Mouse (Mus musculus) megakaryocyte, adult 5-6 weeks (primary cell): ENCODE data around the gene Golga2. TPM values are rescaled to one million over a fixed set of nuclear protein-coding genes. Genes with fewer than 3 reads are reported as not detected.

ENCODE experiments used
- ATAC-seq: 2 replicates; pipeline ENCODE4 v1.8.0; 2016; ENCODE audit warnings: mild to moderate bottlenecking, inconsistent platforms; ENCODE audit not compliant: poor library complexity, severe bottlenecking
- total RNA-seq, 2 experiments: library from RNA; stranded (forward) in 1 of 2; stranded (reverse) in 1 of 2; fragments of 153-499, 151-499 nt in 1 of 2; fragments of 221-1000, 200-1000 nt in 1 of 2; gene quantifications; 2 replicates each; pipeline versions ENCODE4 v1.2.3 to v1.2.4; 2015 to 2017

Gene Golga2
- total RNA-seq, 2 experiments from 2014 or later, result 9.7 to 51.1 TPM

DNA sequence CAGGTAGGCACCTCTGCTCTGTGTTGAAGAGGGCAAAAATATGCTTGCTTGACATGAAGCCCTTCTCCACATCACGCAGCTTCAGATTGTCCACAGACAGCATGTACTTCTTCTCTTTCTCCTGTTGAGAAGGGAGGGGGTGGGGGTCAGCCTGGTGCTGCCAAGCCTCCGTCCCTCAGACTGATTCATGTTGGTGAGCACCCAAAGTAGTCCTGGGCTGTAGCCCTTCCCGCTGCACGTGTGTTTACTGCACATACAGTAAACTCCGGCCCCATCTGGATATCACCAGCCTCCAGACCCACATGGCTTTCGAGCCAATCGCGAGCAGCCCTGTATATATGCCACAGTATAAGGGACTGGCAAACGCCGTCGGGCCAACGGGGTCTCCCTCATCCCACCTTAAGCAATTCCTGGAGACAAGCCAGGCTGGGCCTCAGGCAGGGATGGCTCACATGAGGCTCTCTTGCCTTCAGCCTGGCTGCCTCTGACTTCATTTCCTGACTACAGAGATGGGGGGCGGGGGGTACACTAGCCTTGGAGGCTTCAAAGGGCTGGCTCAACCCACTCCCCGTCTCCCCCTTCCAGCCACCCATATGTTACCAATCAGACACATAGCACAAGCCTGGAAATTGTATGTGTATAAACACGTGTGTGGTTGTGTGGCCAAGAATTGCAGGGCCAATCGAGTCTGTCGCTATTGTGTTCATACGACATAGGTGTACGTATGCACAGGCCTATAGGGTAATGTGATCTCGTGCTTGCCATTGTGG, 29.9 kb downstream of the Golga2 start:
- ATAC-seq, result no peak

DNA sequence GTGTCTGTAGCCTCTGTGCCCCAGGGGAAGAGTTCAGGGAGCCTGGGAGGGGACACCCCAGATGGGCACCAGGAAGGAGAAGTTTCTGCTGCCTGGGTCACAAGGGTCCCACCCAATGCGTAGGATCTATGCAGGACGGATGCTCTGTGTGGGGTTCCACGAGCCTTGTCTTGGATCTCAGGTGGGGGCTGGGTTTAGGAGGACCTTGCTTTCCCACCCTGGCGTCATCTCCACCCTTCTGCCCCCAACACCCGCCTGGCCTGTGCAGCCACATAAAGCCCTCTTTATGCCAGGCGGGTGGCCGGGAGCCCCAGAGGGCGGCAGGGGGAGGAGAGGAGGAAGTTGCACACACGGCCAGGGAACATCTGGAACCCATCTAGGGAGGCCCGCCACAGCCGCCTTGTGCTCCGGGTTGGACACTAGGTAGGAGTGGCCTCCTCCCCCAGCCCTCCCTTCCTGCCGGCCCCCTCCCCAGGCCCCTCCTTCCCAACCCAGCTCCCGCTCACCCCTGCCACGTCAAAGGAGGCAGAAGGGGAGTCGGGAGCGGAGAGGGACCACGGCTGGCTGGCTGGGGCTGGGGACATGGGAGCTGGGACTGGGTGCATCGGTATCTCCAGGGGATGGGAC, 30.7 kb downstream of the Golga2 start:
- ATAC-seq, result no peak

DNA sequence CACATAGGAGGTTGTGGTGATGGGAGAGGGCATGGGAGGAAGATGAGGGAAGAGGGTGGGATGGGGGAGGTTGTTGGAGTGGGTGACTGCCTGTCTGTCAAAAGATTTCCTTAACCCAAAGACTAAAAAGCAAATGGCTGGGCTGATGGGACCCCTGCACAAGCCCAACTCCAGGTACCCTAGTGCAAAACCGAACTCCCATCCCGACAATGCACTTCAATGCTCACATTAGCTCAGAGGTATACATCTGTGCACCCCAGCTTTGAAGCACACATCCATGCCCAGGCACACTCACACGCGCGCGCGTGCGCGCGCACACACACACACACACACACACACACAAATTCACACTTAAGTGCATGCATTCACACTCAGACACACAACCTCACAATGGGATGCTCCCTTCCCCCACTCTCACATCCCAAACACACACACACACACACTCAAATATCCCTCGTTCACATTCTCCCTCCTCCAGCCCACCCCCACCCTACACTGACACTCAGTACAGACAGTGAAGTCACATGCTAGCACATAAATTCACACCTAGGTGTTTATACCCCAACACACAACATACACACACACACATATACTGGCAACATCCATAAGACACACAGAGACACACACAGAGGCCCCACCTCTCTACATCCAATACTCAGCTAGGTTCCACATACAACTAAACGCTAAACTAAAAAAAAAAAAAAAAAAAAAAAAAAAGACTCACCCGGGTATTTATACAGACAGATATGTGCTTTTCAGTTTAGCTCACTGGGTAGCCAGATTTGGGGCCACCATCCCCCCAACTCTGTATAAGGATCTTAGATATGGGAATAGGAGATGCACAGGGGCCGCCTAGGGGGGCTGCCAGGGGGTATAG, 31.8 kb downstream of the Golga2 start:
- ATAC-seq, result no peak

DNA sequence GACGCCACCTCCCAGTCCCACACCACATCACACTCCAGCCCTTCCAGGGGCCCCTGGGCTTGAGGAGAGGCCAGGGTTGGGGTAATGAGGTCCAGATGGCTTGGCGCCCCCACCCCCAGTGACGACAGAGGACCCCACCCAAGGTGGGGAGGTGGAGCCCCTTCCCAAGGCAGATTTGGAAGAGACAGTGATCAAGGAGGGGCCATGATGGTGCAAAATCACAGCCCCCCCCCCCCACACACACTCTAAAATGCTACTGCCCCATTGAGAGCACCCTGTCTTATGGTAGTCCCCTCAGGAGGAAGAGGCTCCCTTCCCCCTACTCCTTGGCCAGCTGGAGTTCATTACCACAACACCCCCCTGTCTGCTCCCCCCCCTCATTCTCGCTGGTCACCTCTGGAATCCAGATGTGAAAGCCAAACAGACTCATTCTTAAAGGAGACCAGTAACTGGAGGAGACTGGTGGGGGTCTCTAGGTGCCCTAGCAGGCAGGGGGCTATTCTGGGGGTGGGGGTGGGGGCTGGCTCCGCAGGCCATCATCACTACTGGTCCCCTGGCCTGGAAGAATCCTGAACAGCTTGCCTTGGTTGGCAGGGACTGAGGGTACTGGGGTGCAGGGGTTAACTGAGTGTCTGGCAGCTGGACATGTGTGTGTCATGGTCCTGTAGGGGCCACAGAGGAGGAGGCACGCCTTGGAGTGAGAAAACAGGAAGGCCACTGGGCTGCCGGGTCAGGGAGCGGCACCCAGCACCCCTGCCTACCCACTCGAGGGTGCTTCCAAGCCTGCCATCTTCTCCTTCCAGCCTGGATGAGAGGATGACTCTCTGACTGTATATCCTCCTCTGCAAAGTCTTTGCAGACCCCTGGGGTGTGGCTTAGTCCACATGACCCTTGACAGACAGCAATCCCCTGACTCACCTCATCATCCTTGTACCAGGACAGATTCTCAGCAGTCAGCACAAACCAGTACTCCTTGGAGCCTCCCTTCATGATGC, 32.7 kb downstream of the Golga2 start:
- ATAC-seq, result no peak

DNA sequence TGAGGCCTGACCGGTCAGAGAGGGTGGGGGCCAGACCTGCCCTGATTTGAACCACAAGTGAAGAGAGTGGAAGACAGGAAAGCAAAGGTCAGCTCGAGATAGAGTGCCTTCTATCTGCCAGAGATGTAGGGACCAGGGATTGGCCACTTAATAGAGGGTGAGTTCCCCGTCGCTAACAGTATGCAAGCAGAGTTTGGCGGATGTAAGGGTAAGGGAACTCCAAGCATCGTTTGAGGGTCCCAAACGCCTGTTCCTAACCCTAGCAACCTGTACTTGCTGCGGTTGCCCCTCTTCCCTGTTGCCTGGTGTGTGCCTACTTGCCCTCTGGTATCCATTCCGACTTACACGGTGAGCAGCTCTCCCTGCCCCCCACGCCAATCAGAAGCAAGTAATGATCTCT, 33.5 kb downstream of the Golga2 start:
- ATAC-seq, result no peak

DNA sequence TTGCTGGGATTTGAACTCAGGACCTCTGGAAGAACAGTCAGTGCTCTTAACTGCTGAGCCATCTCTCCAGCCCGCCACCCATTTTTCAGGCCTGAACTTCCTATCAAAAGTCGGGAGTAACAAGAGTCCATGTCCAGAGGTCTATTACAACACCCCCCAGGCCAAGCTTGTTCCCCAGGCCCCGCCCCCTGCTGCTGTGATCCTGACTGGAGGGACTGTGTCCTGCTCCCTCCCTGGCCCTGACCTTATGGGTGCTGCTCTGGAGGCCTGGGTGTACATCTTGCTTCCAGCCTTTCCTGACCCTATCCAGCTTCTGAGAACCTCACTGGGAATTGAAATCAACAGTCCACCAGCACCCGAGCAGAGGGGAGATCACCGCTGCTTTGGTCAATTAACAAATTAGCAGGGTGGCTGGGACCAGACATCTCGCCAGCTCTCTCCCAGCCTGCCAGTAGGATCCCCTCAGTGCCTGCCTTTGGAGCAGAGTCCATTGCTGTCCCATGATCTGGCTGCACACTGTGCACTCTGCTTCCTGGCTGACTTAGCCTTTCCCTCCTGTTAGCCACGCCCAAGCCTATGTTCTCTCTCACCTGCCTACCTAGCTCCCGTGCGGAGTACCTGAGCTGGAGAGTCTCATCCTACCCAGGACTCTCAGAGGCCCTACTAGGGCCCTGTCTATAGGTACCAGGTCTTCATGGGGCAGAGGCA, 34.6 kb downstream of the Golga2 start:
- ATAC-seq, result no peak

DNA sequence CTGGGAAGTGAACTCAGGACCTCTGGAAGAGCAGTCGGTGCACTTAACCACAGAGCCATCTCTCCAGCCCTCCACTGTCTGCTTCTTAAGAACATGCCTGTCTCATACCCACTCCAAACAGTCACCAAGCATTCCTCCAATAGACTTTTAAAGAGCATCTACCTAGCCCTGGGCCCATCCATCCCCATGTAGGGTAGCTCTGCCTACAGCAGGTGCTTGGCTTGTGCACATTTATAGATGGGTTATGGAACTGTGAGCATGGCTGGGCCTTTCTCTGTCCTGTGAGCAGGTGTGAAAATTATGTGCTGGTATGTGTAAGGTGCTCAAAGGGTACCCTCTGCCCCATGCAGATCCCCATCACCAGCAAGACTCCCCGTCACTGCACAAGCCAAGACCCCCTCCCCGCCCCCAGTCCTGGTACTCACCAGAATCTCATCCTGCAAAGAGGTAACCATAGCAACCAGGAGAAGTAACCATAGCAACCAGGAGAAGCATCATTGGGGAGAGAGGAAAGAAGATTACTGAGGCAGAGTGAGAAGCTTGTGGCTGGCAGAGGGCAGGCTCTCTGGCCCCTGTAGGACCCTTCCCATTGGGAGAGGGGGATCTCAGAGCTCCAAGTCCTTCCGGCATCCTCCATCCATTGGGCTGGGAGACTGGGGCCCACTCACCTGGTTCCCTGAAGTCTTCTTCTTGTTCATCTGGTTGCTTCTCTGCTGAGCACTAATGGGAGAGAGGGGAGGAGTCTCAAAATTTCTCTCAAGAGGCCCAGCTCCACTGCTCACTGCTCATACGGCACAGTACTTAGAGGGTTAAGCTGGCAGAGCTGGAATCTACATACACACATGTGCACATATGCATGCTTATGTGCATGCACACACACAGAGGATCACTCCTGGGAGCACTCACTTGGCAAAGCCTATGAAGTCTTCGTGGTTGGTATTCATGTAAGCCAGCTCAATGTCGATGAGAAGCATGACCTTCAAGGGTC, 35.9 kb downstream of the Golga2 start:
- ATAC-seq, result no peak

DNA sequence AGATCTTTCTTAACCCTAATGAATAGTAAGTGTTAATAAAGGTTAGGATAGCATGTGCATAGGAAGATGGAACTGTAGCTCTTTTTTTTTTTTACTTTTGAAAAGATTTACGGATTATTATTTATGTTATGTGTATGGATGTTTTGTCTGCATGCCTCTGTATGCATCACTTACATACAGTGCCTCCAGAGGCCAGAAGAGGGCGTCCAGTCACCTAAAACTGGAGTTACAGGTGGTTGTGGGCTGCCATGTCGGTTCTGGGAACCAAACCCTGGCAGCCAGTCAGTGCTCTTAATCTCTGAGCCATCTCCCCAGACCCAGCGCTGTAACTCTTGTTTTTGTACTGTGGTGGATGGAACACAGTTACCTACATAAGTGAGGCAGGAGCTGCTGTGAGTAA, 37.1 kb downstream of the Golga2 start:
- ATAC-seq, result no peak

DNA sequence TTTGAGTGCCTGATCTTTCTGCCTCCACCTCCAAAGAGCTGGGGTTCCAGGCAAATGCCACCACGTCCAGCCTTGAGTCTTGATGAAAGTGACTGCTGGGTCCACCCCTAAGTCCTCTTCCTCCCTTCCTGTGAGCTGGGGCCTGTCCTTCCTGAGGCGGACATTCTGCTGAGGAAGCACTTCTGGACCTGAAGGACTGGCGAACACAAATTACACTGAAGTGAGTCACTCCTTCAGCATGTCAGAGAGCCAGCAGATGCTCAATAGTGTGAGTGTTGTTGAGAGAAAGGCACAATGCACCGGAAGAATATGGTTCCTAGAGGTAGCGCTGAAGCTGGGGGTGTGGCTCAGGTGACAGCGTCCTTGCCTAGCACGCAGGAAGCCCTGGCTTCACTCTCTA, 38.2 kb downstream of the Golga2 start:
- ATAC-seq, result no peak

DNA sequence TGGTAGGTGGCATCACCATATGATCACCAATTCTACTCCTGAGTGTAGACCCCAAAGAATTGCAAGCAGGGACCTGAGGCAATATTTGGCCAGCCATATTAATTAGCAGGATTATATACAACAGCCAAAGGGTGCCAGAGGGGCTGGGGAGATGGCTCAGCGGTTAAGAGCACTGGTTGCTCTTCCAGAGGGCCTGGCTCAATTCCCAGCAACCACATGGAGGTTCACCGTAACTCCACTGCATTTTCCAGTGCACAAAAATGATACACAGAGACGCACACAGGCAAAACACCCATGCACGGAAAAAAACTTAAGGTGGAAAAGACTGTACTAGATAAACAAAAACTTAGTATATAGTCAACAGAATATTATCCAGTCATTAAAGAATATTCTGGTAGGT, 40.0 kb downstream of the Golga2 start:
- no peak for ATAC-seq

DNA sequence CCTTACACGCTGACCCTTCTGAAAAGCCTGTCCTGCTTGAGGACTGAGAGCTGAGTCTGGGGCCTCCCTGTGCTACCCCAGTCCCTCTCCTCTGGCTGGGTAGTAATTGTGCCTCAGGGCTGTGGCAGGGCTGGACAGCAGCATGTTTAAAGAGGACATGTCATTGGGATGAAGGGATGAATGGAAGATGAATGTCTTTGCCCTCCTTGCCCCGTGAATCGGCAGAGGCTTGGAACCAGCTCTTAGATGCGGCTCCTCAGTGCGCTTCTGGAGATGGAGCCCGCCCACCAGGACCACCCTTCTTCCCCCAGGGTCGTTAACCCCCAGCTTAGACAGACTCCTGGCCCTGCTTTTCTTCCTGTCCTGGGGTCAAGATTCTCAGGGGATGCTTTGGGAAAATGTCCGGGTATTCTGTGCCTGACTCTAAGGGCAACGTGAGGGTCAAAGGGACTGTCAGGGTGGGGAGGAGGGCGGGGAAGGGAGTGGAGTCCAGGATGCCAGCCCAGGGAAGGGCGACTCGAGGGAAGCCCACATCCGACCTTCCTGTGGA, 41.8 kb downstream of the Golga2 start:
- no peak for ATAC-seq

DNA sequence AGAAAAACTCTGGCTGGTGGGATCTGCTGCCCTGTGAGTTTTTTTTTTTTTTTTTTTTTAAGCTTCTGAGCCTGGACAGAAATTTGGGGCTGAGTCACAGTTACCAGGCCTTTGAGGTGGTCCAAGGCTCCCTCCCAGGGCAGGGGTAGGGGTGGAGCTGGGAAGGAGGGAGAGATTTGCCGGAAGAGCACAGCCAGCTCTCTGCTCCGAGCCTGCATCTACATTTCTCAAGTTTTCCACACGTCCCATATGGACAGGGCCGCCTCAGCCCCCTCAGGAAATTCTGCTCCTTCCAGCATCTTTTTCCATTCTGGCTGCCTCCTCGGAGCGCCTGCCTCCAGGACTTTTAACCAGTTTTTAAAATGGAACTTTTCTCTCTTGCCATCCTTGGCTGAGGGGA, 42.3 kb downstream of the Golga2 start:
- no peak for ATAC-seq

DNA sequence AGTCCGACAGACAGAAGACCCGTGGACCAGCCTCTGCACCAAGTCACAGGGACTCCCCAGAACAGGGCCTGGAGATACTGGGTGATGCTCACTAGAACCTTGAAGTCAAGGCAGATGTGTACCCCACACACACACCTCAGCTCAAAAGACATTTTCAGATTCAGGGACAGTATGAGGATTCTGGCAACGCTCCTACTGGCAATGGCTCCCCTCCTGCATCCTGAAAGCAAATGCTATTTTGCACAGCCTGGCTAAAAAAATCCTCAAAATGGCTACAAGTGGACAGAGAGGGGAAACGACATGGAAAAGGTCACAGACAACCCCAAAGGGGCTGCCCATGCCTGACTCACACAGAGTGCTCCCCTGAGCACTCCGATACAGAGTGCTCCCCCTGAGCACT, 45.0 kb downstream of the Golga2 start:
- no peak for ATAC-seq

DNA sequence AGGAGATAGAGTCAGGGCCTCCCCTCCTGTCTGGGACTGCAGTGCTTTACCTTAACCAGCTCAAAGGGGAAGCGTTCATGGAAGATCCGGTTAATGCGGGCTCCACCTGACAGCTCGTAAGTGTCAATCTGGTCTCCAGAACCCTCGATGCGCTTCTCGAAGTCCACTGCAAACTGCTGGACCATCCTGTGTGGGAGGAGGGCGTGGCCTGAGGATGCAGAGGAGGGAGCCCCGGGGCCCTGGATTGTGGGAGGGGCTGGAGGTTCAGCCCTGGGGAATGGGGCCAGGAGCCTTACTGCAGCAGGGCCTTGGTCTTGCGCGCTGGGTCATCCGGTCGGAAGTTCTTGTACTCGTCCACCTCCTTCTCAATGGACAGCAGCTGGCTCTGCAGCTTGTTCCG, 48.7 kb downstream of the Golga2 start:
- no peak for ATAC-seq

DNA sequence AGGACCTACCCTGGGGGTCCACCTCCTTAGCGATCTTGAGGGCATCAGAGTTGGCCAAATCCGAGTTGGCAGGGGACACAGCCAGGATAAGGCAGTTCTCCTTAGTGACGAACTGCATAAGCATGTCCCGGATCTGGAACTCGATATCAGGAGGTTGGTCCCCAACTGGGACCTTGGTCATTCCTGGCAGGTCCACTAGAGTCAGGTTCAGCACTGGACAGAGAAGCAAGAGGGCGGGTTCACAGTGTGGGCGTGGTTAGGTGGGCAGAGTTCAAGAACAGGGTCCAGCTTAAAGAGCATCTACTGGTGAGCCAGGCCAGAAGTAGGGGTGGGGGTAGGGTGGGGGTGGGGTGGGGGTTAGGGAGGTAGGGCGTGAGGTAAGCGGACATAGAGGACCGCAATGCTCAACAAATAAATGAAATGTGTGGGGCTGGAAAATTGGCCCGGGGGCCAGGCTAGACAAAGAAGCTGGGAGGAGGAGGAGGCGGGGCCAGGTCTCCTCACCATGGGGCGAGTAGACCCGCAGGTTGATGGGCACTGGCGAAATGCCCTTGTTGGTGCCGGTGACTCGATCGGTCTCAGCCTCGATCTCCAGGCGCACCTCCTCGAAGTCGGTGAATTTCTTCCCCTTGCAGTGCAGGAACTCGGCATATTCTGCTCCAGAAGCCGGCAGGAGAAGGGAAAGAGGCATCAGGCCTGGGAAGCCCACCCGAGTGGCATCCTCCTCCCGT, 52.9 kb downstream of the Golga2 start:
- ATAC-seq, result no peak

DNA sequence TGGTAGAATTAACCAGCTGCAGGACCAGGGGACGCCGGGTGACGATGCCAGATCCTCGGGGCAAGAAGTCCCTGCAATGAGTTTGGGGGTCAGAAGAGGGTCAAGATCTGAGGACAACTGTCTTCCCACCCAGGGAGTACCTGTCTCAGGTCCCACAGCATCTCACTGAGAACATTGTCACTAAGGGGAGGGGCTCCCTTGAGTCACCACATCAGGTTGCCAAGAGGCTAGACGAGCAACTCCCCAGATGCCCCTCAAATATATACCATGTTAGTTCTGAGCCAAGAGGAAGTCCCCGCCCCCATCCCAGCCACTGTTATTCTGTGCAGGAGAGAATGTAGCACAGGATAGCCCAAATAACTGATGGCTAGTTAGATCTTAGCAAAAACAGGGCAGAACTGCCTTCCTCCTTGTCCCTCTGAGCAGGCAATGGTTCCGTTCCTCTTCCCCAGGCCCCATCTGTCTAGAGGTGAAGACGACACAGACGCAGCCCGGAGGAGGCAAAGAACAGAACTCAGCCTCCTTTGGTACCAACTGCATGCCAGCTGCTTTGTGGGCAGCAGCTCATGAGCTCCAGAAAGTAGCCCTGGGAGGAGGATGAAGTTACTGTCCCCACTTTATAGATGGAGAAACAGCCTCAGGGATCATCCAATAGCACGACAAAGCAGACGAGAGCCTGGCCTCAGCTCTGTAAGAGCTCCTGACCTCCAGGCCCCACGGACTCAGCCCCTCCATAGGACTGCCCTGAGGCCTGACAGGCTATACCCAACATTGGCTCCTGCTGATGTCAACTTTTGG, 53.9 kb downstream of the Golga2 start:
- no peak for ATAC-seq

DNA sequence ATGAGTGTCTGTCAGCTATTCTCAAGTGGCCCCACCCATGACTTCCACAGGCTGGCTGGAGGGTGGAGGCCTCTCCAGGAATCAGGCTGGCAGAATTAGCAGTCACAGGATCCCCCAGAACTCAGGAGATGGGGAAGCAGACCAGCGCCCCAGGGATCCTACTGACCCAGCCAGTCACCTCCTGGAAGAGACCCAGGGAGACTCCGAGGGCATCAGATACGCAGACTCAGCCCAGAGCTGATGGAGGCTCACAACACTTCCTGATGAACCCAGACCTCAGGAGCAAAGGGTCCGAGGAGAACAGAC, 54.4 kb downstream of the Golga2 start:
- no peak for ATAC-seq
